Mouse (Mus musculus) spleen, adult 2 months (tissue): ENCODE results near the gene Asb2. TPM values are rescaled to one million over a fixed set of nuclear protein-coding genes. Genes with fewer than 3 reads are reported as not detected.
A peak's percentile ranks its signal among the peaks of the same experiment; 100 is the strongest.

Experiments used
- DNase-seq, 2 experiments: peaks; one replicate each; pipeline versions ENCODE4 v3.0.0 to v3.0.0-alpha.2; 2012 to 2021; ENCODE audit warnings: low spot score in 2 of 2, low read depth in 1 of 2
- H3K27ac ChIP-seq: fragments of 200-500 bp; 2 replicates; pipeline ENCODE4 v1.5.1; 2012; ENCODE audit warnings: low read length, inconsistent platforms; ENCODE audit not compliant: insufficient read depth
- H3K27me3 ChIP-seq: fragments of 200-500 bp; 2 replicates; pipeline ENCODE4 v1.6.1; 2012; ENCODE audit warnings: mild to moderate bottlenecking, moderate library complexity, low read length, inconsistent platforms; ENCODE audit not compliant: control insufficient read depth, insufficient read depth
- H3K36me3 ChIP-seq: fragments of 200-500 bp; 2 replicates; pipeline ENCODE4 v1.6.1; 2012; ENCODE audit warnings: mild to moderate bottlenecking, low read length, inconsistent platforms; ENCODE audit not compliant: control insufficient read depth, insufficient read depth
- H3K4me1 ChIP-seq: fragments of 200-500 bp; 2 replicates; pipeline ENCODE4 v1.6.1; 2011; ENCODE audit warnings: inconsistent platforms; ENCODE audit not compliant: control insufficient read depth, insufficient read depth, insufficient read length
- H3K4me3 ChIP-seq: fragments of 200-500 bp; 2 replicates; pipeline ENCODE4 v1.5.1; 2011; ENCODE audit warnings: mild to moderate bottlenecking, inconsistent platforms; ENCODE audit not compliant: insufficient read depth, insufficient read length; ENCODE audit errors: extremely low read depth
- CTCF ChIP-seq: fragments of 200-500 bp; IDR thresholded peaks from 2 replicates; pipeline ENCODE4 v1.5.1; 2011; ENCODE audit warnings: mild to moderate bottlenecking, inconsistent platforms; ENCODE audit not compliant: insufficient read depth, insufficient read length, insufficient replicate concordance; ENCODE audit errors: extremely low read depth
- POLR2A ChIP-seq: fragments of 200-500 bp; IDR thresholded peaks from 2 replicates; pipeline ENCODE4 v1.6.1; 2011; ENCODE audit warnings: low read depth, low read length, inconsistent platforms
- WGBS: fragments of 180-500 bp; shearing (Covaris S2); methylation state at CpG from one replicate; pipeline ENCODE4 v1.1.7; 2018; 5-methylcytosine and 5-hydroxymethylcytosine counted together
- polyA plus RNA-seq: library from polyadenylated mRNA; depleted of rRNA; stranded (reverse); fragments of >200 nt; gene quantifications from 2 replicates; pipeline ENCODE4 v1.2.3, GENCODE M21; 2012; rRNA removed

The Asb2 gene
- polyA plus RNA-seq, result 128 and 216 TPM in 2 replicates

DNA sequence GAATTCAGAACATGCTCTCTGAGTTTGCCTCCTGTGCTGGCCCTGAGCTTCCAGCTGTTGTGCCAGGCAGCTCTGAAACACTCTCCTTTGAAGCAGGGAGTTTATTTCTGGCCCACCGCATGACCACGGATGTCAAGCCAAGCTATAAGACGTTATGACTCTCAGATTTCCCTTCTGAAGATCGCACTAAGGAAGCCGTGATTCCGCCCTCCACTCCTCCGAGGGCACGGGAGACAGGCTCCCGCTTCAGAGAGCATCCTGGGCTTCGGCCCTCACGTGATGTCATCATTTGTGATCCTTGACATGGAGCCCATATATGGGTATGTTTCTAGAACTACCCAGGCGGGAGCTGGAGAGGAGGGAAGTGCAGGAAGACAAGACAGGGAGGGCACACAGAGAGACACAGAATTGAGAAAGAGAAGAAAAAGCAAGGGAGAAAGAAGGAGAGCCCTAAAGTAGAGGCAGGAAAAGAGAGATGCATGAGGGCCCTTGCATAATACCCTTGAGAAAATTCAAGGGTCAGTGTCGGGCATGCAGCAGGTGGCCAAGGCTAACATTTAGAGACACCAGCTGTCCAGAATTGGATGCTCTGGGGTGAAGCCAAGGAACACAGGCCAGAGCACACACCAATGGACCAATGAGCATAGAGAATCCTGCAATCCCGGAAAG is at the start of gene Asb2:
Asb2 (minus strand) TSS at position 256 of the 669 bp plus-strand sequence.
- no peaks in the 10 kb centered on the region for H3K36me3 ChIP-seq
- H3K4me3 ChIP-seq, result no peak within 1 kb of the TSS
- no peaks in the 10 kb centered on the region for H3K27me3 ChIP-seq
- no peaks in the 10 kb centered on the region; the same call in 1 of the 2 replicates for H3K4me1 ChIP-seq
- H3K27ac ChIP-seq, result no peak within 1 kb of the TSS
- WGBS, result 73% methylated on average over 14 of the region's 14 CpGs
- no peak for DNase-seq
- TF ChIP-seq CTCF (no peak), POLR2A (no peak)

DNA sequence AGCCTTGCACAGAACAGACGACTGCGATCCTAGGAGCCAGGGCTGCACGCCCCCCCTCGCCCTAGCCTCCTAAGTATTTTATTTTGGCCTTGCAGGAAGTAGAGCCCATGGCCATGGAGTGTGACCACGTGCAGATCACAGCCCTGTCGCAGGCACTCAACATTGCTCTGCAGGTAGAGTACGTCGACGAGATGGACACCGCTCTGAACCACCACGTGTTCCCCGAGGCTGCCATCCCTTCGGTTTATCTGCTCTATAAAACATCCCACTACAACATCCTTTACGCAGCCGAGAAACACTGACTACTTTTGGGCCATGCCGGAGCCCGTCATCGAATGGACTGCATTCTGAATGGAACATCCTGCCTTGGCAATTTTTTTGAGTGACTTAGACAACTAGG is 48.3 kb upstream of the Asb2 start:
- TF ChIP-seq CTCF (no peak), POLR2A (no peak)
- Histone ChIP-seq H3K27ac (no peak overlapping the region), H3K27me3 (no peaks in the 10 kb centered on the region), H3K36me3 (peaks cover 37% of the 10 kb centered on the region), H3K4me3 (no peak overlapping the region), H3K4me1 (no peaks in the 10 kb centered on the region)
- WGBS, result 89% methylated on average over 18 of the region's 18 CpGs
- no peak for DNase-seq

GRCm38 (mm10) chr12:103396751-103397150 is 41.0 kb upstream of the Asb2 start:
- no peak for TF ChIP-seq POLR2A
- no peak for TF ChIP-seq CTCF
- H3K27ac ChIP-seq, result peak overlapping the region; percentile 57; the same call in 1 of the 2 replicates
- WGBS, result 54% methylated on average over 7 of the region's 7 CpGs
- H3K27me3 ChIP-seq, result no peaks in the 10 kb centered on the region
- no peaks in the 10 kb centered on the region for H3K36me3 ChIP-seq
- no peak overlapping the region for H3K4me3 ChIP-seq
- no peak for DNase-seq
- H3K4me1 ChIP-seq, result peaks cover 14% of the 10 kb centered on the region

DNA sequence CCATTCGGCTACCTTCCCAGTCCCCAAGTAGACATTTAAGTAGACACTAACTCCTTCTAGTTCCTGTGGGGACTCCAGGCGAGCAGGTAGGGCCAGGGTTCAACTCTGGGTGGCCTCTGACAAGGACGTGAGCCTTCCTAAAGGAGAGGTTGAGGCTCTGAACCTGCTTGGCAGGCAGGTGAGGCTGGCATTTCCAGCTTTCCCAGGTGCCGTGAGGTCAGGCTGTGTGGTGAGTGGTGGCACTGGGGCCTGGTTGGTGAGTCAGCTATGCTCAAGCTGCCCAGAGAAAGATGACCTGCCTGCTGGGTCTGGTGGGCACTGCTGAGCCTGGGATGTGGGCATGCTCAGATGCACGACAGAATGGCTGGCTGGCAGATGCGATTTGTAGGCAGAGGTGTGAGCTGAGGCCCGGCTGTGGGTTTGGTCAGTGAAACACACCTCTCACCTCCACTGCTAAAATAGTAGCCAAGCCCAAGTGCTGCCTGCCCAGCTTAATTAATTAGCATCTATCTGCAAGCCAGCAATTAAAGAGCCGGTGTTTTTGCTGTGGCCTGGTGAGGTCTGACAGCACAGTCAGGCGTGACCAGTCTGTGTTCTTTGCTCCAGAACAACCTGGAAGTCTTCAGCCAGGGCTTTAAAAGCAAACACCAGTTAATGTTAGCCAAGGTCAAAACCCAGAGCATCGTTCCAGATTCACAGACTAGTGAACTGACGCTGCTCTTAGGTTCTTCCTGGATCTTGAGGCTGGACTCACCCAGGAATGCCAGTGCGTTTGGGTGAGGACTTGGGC is 39.9 kb upstream of the Asb2 start:
- Histone ChIP-seq H3K4me3 (no peak overlapping the region), H3K36me3 (no peaks in the 10 kb centered on the region), H3K27me3 (no peaks in the 10 kb centered on the region), H3K4me1 (peaks cover 14% of the 10 kb centered on the region), H3K27ac (no peak overlapping the region)
- TF ChIP-seq CTCF, result no peak
- no peak for TF ChIP-seq POLR2A
- 69% methylated on average over 12 of the region's 12 CpGs for WGBS
- DNase-seq, result no peak

DNA sequence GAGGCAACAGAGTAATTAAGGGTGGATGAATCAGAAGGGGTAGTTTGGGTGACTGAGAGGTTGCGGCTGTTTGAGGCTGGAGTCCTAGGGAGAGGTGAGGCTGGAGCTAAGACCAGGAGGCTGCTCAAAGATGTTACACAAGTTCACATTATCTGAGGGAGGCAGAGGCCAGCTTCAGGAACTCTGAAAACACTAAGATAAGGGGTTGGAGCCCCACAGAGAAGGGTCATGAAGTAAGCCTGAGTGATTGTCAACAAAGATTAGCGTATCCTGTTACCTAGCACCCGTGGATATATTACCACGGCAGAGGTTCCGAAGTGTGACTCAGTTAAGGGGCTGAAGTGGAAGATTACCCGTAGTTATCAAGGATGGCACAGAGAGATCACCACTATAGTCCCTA is 37.7 kb upstream of the Asb2 start:
- no peaks in the 10 kb centered on the region for H3K27me3 ChIP-seq
- DNase-seq, result no peak
- peaks cover 14% of the 10 kb centered on the region for H3K4me1 ChIP-seq
- no peaks in the 10 kb centered on the region for H3K36me3 ChIP-seq
- H3K27ac ChIP-seq, result no peak overlapping the region
- H3K4me3 ChIP-seq, result no peak overlapping the region
- 60% methylated on average over 6 of the region's 6 CpGs for WGBS
- no peak for TF ChIP-seq POLR2A
- TF ChIP-seq CTCF, result no peak

GRCm38 (mm10) chr12:103391098-103391497 is 35.3 kb upstream of the Asb2 start:
- H3K4me3 ChIP-seq, result no peak overlapping the region
- DNase-seq, result no peak
- H3K36me3 ChIP-seq, result no peaks in the 10 kb centered on the region
- 94% methylated on average over 7 of the region's 7 CpGs for whole genome bisulfite sequencing
- H3K4me1 ChIP-seq, result peaks cover 5% of the 10 kb centered on the region; the same call in 1 of the 2 replicates
- TF ChIP-seq CTCF (no peak), POLR2A (no peak)
- H3K27ac ChIP-seq, result no peak overlapping the region
- H3K27me3 ChIP-seq, result no peaks in the 10 kb centered on the region
